Mouse (Mus musculus) spleen, adult 12 weeks (tissue): ENCODE results near the gene Tnfaip8l2.
A peak's percentile ranks its signal among the peaks of the same experiment; 100 is the strongest.
"Not testable (repeated sequence)": the region's sequence is repeated elsewhere in the genome, so short reads cannot be mapped to it uniquely, and the experiment has no call there.

Experiments used
- DNase-seq: peaks from one replicate; pipeline ENCODE4 v3.0.0; 2022; ENCODE audit warnings: low spot score

Tnfaip8l2 gene

GRCm38 (mm10) chr3:95159987-95160963 lies 18.1 kb upstream of the Tnfaip8l2 start, which contains the start of gene Sema6c:
TSS of gene Sema6c (plus strand) at chr3:95160457.
- DNase-seq, result peak; percentile 76

- DNase-seq, result no peak
Observed at GRCm38 (mm10) chr3:95159511-95159986, 17.4 kb upstream of the Tnfaip8l2 start.

DNA sequence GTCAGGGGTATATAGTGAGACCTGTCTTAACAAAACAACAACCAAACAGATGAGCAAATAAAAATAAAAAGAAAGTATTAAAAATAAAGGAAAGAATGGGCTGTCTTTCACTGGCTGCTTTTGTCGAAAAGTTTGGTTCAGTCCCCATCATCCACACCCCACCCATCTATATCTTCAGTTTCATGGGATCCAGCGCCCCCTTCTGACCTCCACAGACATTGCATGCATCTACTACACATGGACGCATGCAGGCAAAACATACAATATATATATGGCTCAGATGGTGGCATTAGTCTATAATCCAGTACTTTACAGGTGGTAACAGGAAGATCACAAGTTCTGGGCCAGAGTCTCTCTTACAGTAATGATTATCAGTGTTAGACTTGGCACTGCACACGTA lies 11.7 kb upstream of the Tnfaip8l2 start:
- DNase-seq, result peak; percentile 53

DNA sequence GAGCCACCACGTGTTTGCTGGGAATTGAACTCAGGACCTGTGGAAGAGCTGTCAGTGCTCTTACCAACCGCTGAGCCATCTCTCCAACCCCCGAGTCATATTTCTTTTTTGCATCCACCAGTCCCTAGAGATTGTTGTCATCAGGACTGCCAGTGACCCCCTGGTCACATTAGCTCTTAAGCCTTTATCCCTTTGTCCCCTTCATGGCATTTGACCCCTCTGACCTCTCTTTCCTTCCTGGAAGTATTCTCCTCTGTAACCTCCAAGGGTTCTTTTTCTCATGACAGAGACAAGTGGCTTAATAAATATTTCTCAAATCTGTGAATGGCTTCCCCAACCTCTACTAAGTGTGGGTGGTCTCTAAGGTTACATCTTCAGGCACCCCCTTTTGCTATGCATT lies 5.8 kb upstream of the Tnfaip8l2 start:
- DNase-seq, result no peak

DNA sequence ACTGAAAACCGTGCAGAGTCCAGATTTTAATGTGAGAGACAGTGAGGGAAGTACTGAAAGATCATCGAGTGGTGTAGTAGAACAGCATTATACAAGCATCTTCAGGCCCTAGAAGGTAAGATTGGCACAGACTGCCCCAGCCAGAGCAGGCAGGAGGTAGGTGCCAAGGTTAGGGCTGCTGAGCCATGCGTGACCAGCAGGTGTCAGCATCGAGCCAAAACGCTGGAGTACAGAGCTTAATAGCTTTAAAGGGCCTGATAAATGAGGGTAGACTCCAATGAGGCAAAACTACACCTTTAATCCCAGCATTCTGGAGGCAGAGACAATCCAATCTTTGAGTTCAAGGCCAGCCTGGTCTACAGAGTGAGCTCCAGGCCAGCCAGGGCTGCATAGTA lies 454 bp upstream of the Tnfaip8l2 start:
- peak; percentile 80 for DNase-seq

DNA sequence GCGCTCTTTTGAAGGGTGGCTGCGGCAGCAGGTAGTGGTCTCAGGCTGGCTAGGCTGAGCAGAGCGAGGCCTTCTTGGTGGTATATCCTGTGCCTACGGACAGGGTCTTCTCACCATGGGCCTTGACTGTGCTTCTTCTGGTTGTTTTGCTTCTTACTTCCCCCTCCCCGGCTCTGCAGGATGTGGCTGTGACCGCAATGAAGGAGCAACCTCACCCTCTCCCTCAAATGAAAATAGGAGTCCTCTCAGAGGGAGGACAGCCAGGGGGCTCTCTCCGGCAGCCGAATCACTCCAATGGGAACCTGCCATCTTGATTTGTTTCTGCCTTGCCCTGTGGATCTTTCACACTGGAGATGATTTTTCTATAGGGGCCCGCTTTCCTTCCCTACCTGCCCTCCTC lies 686 bp downstream of the Tnfaip8l2 start:
- peak; percentile 26 for DNase-seq

- DNase-seq, result no peak
Observed at GRCm38 (mm10) chr3:95140795-95141194, 1.4 kb downstream of the Tnfaip8l2 start.

DNA sequence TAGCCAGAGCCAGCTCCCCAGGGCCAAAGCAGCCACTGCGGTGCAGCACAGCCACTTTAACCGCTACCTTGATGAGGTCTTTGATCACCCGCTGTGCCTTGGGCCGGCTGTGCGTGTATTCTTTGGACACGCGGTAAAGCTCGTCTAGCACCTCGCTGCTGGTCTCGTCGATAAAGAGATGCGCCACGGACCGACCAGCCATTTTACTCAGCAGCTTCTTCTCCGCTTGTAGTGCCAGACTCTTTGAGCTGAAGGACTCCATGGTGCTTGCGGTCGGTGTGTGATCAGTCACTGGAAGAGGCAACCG lies 1.9 kb downstream of the Tnfaip8l2 start:
- DNase-seq, result no peak

DNA sequence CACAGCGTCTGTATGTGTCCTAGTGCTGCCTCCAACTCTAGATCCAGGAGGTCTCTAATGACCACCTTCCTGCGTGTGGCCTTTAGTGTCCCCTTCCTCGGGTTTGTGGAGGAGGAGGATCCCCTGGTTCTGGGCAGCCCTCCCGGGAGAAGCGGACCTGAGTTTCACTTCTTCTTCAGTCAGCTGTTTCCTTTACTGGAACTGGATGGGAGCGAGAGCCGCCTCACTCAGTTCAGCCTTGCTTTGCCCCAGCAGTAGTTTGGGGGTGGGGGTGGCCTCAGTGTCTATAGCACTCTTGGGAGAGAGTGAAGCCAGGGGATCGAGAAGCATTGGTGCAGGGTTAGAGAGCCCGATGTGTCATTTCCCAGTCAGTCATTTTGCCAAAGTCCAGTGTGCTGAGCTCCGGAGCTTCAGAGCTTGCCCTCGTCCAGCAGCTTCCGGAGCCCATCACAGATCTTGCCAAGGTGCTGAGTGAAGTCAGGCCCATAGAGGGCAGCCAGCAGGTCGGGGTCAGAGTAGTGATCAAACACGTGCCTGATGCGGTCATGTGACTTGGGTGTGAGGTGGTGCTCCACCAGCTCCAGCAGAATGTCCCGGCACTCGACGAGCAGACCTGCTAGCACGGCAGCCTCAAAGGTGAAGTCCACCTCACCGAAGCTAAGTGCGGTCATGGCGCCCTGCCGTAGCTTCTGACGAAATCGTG lies 2.4 kb downstream of the Tnfaip8l2 start:
- DNase-seq, result no peak

DNA sequence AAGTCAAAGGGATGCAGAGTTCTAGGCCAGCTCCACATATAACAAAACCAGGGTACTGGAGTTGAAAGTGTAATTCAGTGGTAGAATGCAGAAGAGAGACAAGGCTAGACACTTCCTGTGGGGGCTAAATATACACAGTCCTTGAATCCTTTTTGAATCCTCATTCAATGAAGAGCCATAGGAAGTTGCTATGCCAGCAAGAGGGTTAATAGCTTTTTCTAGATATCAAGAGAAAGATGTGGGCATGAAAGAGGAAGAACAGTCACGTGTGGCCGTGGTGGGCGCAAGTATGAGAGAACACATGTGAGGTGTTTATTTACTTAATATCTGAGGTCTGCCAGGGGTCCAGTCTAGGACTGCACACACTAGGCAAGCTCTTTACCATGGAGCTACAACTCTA lies 5.8 kb downstream of the Tnfaip8l2 start:
- no peak for DNase-seq

- no peak for DNase-seq
Observed at GRCm38 (mm10) chr3:95135433-95136052, 6.6 kb downstream of the Tnfaip8l2 start.

DNA sequence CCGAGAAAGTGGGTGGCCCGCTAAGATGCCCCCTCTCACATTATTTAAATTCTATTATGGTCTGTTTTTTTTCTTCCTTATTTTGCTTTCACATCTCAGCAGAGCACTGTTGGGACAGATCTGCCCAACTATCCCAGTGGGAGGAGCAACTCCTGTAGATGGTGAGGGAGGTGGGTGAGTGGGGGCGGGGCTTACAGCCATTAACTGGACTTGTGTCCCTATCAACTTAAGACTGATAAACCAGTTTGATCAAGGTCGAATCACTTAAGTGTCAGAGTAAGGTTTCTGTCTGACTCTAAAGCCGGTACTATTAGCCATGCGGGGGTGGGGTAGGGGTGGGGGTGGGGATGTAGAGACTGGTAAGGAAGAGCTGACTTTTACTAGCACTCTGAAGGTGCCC lies 7.1 kb downstream of the Tnfaip8l2 start:
- DNase-seq, result peak; percentile 30

DNA sequence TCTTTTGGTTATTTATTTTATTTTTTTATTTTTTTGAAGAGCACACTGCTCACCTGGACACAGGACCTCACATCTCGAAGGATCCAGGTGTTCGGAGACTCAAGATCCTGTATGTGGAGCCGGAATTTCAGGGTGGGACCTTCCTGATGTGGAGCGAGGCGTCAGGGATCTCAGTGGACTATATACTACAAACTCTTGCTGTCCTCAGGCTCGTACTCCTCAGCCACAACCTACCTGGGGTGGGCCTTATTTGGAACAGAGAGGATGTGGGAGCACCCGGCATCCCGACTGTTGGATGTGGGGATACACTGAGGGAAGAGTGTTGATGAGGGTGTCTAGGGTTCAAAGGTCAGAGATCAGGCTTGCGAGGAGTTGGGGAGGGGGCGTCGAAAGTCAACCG lies 8.0 kb downstream of the Tnfaip8l2 start:
- DNase-seq, result not testable (repeated sequence)

GRCm38 (mm10) chr3:95133680-95134101 lies 8.5 kb downstream of the Tnfaip8l2 start, which contains the start of the genes Scnm1 and Lysmd1:
TSS of gene Scnm1 (minus strand) at chr3:95134011.
TSS of gene Lysmd1 (plus strand) at chr3:95134088.
- DNase-seq, result peak; percentile 85

- no peak for DNase-seq
Observed at GRCm38 (mm10) chr3:95133176-95133575, 9.0 kb downstream of the Tnfaip8l2 start.

- DNase-seq, result not testable (repeated sequence)
Observed at GRCm38 (mm10) chr3:95132389-95132788, 9.8 kb downstream of the Tnfaip8l2 start.

GRCm38 (mm10) chr3:95130081-95130480 lies 12.1 kb downstream of the Tnfaip8l2 start:
- DNase-seq, result no peak

GRCm38 (mm10) chr3:95129226-95129651 lies 12.9 kb downstream of the Tnfaip8l2 start:
- no peak for DNase-seq

GRCm38 (mm10) chr3:95124972-95125371 lies 17.2 kb downstream of the Tnfaip8l2 start:
- no peak for DNase-seq

GRCm38 (mm10) chr3:95124246-95124645 lies 17.9 kb downstream of the Tnfaip8l2 start, which contains the start of gene Tmod4:
TSS of gene Tmod4 (plus strand) at chr3:95124476.
- no peak for DNase-seq

GRCm38 (mm10) chr3:95121580-95121979 lies 20.6 kb downstream of the Tnfaip8l2 start:
- DNase-seq, result no peak

- DNase-seq, result no peak
Observed at GRCm38 (mm10) chr3:95117751-95118150, 24.4 kb downstream of the Tnfaip8l2 start.
